Mouse (Mus musculus) forebrain, embryonic 10.5 days (tissue): ENCODE results near the gene Gm21761. TPM values are rescaled to one million over a fixed set of nuclear protein-coding genes. Genes with fewer than 3 reads are reported as not detected.
"Not testable (repeated sequence)": the region's sequence is repeated elsewhere in the genome, so short reads cannot be mapped to it uniquely, and the experiment has no call there.

Experiments used
- DNase-seq: peaks from one replicate; pipeline ENCODE4 v3.0.0-alpha.2; 2017; ENCODE audit warnings: low spot score; ENCODE audit errors: extremely low spot score
- H3K27ac ChIP-seq: fragments of 300-500 bp; sonication (generic); 2 replicates; pipeline ENCODE4 v1.5.1; 2016; ENCODE audit warnings: mild to moderate bottlenecking
- H3K27me3 ChIP-seq: fragments of 300-500 bp; sonication (generic); 2 replicates; pipeline ENCODE4 v1.6.1; 2016; ENCODE audit warnings: mild to moderate bottlenecking; ENCODE audit not compliant: poor library complexity, severe bottlenecking
- H3K36me3 ChIP-seq: fragments of 300-500 bp; sonication (generic); replicated peaks from 2 replicates; pipeline ENCODE4 v1.6.1; 2016; ENCODE audit warnings: mild to moderate bottlenecking, moderate library complexity
- H3K4me1 ChIP-seq: fragments of 300-500 bp; sonication (generic); 2 replicates; pipeline ENCODE4 v1.6.1; 2016
- H3K4me3 ChIP-seq: fragments of 300-500 bp; sonication (generic); 2 replicates; pipeline ENCODE4 v1.5.1; 2016; ENCODE audit warnings: mild to moderate bottlenecking, moderate library complexity
- H3K9me3 ChIP-seq: fragments of 300-500 bp; sonication (generic); 2 replicates; pipeline ENCODE4 v1.6.1; 2016; ENCODE audit warnings: mild to moderate bottlenecking, moderate library complexity
- WGBS: fragments of 180-500 bp; shearing (Covaris S2); methylation state at CpG from one replicate; pipeline ENCODE4 v1.1.7; 2016; 5-methylcytosine and 5-hydroxymethylcytosine counted together
- polyA plus RNA-seq: library from polyadenylated mRNA; unstranded; fragments of >200 nt; fragmentation: Nextera tagmentation; extraction: Ambion mirVana; gene quantifications from 2 replicates; pipeline ENCODE4 v1.2.1, GENCODE M21; 2016

Gene Gm21761
- polyA plus RNA-seq: not detected in 2 replicates

GRCm38 (mm10) chr13:119929172-119929571 is at the start of gene Gm21761:
TSS of gene Gm21761 (minus strand) at chr13:119929272.
- not testable (repeated sequence) for H3K27me3 ChIP-seq, H3K4me1 ChIP-seq, H3K27ac ChIP-seq, H3K9me3 ChIP-seq, H3K4me3 ChIP-seq, DNase-seq, H3K36me3 ChIP-seq
- 86% methylated on average over 2 of the region's 5 CpGs for WGBS

GRCm38 (mm10) chr13:119969163-119969562 is 40.1 kb upstream of the Gm21761 start:
- not testable (repeated sequence) for H3K27ac ChIP-seq

GRCm38 (mm10) chr13:119968193-119968592 is 39.1 kb upstream of the Gm21761 start:
- not testable (repeated sequence) for H3K36me3 ChIP-seq, DNase-seq, H3K27ac ChIP-seq, H3K4me3 ChIP-seq, H3K9me3 ChIP-seq, H3K27me3 ChIP-seq, H3K4me1 ChIP-seq
- WGBS: no CpG with 5 or more reads among the region's 14 CpGs

More at GRCm38 (mm10) chr13:119969163-119969562, 40.1 kb upstream of the Gm21761 start:
- H3K36me3 ChIP-seq, H3K4me1 ChIP-seq, H3K9me3 ChIP-seq, H3K4me3 ChIP-seq, DNase-seq, H3K27me3 ChIP-seq: not testable (repeated sequence)
- no CpG with 5 or more reads among the region's 13 CpGs for WGBS

DNA sequence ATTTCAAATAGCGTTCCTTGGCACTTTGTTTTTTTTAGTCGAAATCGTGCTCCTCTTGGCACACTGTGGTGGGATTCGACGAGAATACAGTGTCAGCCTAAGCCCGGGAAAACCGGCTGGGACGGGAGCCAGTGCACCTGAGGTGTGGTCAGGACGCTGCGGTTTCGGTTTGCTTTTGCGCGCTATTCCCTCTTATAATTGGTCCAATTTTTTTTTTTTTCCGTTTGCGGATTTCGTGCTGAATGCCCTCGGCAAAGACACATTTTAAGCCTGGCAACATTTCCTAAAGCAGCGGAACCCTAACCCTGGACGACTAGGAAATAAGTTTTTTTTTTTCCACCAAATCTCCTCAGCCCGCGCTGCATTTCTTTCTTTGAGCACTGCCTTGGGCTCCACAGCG is 36.9 kb upstream of the Gm21761 start:
- H3K27me3 ChIP-seq, H3K9me3 ChIP-seq, H3K27ac ChIP-seq, H3K4me1 ChIP-seq, H3K36me3 ChIP-seq: not testable (repeated sequence)
- H3K4me3 ChIP-seq: peak overlapping the region; percentile 12; the same call in 1 of the 2 replicates
- WGBS: under 1% methylated on average over 21 of the region's 22 CpGs
- peak; percentile 14 for DNase-seq

DNA sequence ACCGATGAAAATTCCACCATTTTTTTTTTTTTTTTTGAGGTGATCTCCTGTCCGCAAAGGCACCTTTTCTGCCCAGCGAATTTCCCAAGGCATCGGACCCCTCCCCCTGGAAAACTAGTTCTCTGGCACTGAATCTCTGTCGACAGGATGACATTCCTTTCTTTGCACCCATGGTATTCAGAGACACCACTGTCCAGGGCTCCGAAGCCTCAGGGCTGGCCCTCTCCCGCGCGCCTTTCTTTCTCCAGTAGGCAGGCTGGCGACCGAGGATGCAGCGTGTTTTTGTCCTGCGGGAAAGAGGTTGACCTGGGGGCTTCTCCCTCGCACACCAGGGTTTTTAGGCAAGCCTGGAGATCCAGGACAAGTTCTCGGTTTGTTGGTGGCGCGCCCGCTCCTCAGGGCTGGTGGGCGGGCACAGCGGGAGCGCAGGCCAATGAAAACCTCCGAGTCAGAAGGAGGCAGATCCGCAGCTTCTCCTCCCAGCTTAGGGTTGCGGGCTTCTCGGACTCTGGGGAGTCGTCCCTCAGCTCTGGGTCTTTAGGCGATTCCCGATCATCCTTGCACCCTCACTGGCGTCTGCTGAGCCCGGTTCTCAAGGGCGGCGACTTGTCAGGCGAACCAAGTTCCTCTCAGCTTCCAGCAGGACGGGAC is 36.4 kb upstream of the Gm21761 start:
- not testable (repeated sequence) for H3K4me3 ChIP-seq, H3K36me3 ChIP-seq, H3K9me3 ChIP-seq, H3K4me1 ChIP-seq, H3K27ac ChIP-seq, DNase-seq, H3K27me3 ChIP-seq
- under 1% methylated on average over 17 of the region's 34 CpGs for WGBS

GRCm38 (mm10) chr13:119962856-119963255 is 33.8 kb upstream of the Gm21761 start:
- H3K36me3 ChIP-seq, H3K9me3 ChIP-seq, H3K4me3 ChIP-seq, DNase-seq, H3K4me1 ChIP-seq, H3K27ac ChIP-seq: not testable (repeated sequence)
- peaks cover 11% of the 10 kb centered on the region for H3K27me3 ChIP-seq
- no CpG with 5 or more reads among the region's 5 CpGs for WGBS

DNA sequence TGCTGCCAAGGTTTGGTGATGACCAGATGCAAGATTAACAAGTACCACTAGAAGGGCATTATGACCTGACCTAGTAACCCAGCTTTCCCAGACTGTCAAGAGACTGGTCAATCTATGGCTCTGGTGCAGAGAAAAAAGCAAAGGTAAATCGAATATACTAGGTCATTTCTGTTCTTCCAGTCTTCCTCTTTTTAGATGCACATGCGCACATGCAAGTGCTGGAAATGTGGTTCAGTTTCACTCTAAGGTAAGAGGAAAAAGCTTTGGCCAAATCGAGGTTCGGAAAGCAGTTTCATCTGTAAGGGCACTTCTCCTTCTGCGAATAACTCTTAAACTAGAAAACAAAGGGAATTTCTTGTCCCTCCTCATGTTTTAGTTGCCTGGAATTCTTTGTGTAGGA is 26.5 kb upstream of the Gm21761 start:
- not testable (repeated sequence) for H3K4me1 ChIP-seq, H3K9me3 ChIP-seq, DNase-seq, H3K27me3 ChIP-seq, H3K4me3 ChIP-seq, H3K36me3 ChIP-seq, H3K27ac ChIP-seq
- no CpG with 5 or more reads among the region's 5 CpGs for WGBS

DNA sequence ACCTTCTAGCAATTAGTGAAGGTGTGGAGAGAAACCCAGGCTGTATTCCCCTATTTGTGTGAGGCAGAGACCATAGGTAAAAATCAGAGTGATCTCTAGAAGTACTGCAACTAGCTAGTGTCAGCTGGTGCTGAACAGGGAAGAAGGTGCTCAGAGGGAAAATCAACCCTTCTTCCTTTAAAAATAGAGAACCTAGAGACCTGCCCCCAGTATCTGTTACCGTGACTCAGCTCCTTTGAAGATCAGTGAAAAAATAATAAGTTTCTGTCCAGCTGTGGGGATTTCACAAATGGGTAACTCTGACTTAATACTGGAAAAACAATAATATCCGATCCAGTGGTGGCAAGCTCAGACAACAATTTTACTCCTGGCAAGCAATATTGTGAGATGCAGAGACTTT is 26.0 kb upstream of the Gm21761 start:
- not testable (repeated sequence) for H3K27ac ChIP-seq, H3K27me3 ChIP-seq, H3K36me3 ChIP-seq, H3K9me3 ChIP-seq, DNase-seq, H3K4me1 ChIP-seq, H3K4me3 ChIP-seq
- WGBS: 85% methylated on average over 2 of the region's 2 CpGs

DNA sequence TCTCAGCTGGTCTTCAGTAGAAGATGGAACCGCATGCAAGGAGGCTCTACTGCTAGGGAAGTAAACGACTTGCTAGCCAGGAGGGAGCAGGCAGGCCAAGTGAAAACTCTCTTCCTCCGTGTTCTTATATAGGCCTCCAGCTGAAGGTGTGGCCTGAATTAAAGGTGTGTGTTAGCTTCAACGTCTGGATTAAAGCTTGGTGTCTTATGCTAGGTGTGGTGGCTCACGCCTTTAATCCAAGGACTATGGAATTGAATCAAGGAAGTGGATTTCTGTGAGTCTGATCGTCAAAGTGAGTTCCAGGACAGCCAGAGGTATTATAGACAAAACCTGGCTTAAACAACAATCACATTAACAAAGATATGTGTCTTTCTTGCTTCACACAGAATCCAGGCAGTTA is 21.6 kb upstream of the Gm21761 start, which contains the start of gene B020031M17Rik:
B020031M17Rik (minus strand) TSS at position 101 of the 400 bp plus-strand sequence.
- not testable (repeated sequence) for H3K4me1 ChIP-seq, H3K4me3 ChIP-seq, H3K27ac ChIP-seq, H3K36me3 ChIP-seq, H3K27me3 ChIP-seq, DNase-seq, H3K9me3 ChIP-seq
- 80% methylated on average over 4 of the region's 6 CpGs for WGBS

DNA sequence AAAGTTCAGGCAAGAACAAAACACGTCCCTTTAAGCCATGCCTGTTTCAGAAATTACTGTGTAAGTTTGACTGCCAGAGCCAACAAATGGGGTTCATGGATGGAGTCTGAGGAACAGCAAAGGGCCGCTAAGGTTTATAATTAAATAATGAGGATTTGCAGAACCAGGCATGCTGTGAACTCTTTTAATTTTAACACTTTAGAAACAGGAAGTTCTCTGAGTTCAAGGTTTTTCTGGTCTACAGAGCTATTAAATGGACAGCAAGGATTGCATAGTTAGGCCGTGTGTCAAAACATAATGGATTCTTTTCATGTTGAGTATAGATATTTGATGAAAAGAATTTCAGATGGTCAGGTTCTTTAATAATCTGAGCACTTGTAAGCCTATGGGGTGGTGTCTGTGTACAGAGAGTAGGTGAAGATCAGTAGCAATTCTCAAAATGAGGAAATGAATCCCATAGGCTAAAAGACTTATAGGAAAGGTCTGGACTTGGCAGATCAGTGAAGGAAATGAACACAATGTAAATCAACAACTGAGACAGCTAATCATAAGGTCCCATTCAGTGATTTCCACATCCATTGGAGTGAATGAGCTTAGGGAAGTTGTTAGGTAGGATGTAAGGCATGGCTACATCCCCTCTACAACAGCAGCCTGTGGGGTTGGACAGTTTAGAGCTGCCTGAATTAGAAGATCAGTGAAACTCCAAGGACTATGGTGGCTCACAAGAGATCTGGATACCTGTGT is 4.3 kb downstream of the Gm21761 start:
- DNase-seq, H3K4me3 ChIP-seq, H3K27me3 ChIP-seq, H3K27ac ChIP-seq, H3K4me1 ChIP-seq, H3K36me3 ChIP-seq, H3K9me3 ChIP-seq: not testable (repeated sequence)
- 90% methylated on average over 3 of the region's 3 CpGs for WGBS

- H3K27me3 ChIP-seq, H3K4me3 ChIP-seq, H3K27ac ChIP-seq, H3K4me1 ChIP-seq, H3K9me3 ChIP-seq, DNase-seq, H3K36me3 ChIP-seq: not testable (repeated sequence)
- WGBS: 83% methylated on average over 4 of the region's 5 CpGs
These were observed 11.9 kb downstream of the Gm21761 start for GRCm38 (mm10) chr13:119916966-119917722.

DNA sequence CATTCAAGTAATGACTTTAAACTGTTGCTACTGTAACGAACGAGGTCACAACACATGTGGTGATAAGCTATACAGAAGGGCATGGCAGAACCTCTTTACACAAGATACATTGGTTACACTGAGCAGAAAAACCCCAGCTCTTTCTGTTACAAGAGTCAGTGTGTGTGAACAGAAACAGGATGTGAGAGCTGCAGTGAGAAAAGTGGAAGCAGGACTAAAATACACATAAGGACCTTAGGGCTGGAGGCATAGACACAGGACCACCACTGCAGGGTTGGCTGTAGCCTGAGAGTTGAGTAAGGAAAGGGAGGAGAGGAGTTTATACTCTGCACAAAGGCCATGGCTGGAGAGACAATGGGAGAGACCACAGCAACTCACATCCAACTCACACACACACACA is 12.6 kb downstream of the Gm21761 start:
- not testable (repeated sequence) for H3K4me1 ChIP-seq, DNase-seq, H3K36me3 ChIP-seq, H3K27me3 ChIP-seq, H3K9me3 ChIP-seq, H3K27ac ChIP-seq, H3K4me3 ChIP-seq
- 65% methylated on average over 2 of the region's 2 CpGs for WGBS

- not testable (repeated sequence) for H3K27ac ChIP-seq, H3K36me3 ChIP-seq, H3K4me1 ChIP-seq, DNase-seq, H3K4me3 ChIP-seq, H3K27me3 ChIP-seq, H3K9me3 ChIP-seq
- 59% methylated on average over 5 of the region's 5 CpGs for WGBS
These were observed 30.5 kb downstream of the Gm21761 start for GRCm38 (mm10) chr13:119898549-119898948.
